Mouse (Mus musculus): ENCODE measurements at regions not wholly inside any gene's neighbourhood (a gene's known extent, or its start where the extent isn't known, plus 50 kb on each side); places are given as distances from the start of the nearest gene placed in this dataset.

- TF ChIP-seq CTCF (IDR thresholded peaks at IDR 0.05 in 2 of 3, conservative IDR thresholded peaks at IDR 0.05 in 1 of 3; ENCODE audit: control insufficient read depth in 1 of 3, insufficient read depth in 1 of 3, low read depth in 2 of 3, low read length in 3 of 3, poor library complexity in 1 of 3, severe bottlenecking in 1 of 3) = no peak
- no peak for TF ChIP-seq GABPA (IDR thresholded peaks at IDR 0.05; ENCODE audit: low read depth, low read length)
- no peak for TF ChIP-seq ZC3H11A (IDR thresholded peaks at IDR 0.05; ENCODE audit: low read depth, low read length)
- TF ChIP-seq E2F4 (IDR thresholded peaks at IDR 0.05; ENCODE audit: borderline replicate concordance, low read depth, low read length) = no peak
- no peak for TF ChIP-seq MAFK (IDR thresholded peaks at IDR 0.05; ENCODE audit: borderline replicate concordance, low read depth, low read length)
- no peak for TF ChIP-seq RCOR1 (IDR thresholded peaks at IDR 0.05; ENCODE audit: low read depth, low read length)
- no peak for TF ChIP-seq POLR2A (IDR thresholded peaks at IDR 0.05; ENCODE audit: control insufficient read depth in 1 of 2, insufficient read depth in 1 of 2, low read depth in 1 of 2, low read length in 2 of 2, poor library complexity in 1 of 2)
- TF ChIP-seq GATA1 (IDR thresholded peaks at IDR 0.05; ENCODE audit: low read depth, low read length) = no peak
- TF ChIP-seq POLR2AphosphoS2 (IDR thresholded peaks at IDR 0.05; ENCODE audit: low read length) = no peak
- TF ChIP-seq CHD2 (IDR thresholded peaks at IDR 0.05; ENCODE audit: low read length) = no peak
These were observed 229.0 kb upstream of the Ntm start for GRCm38 (mm10) chr9:30191902-30192301.
